Mouse (Mus musculus): ENCODE data around the gene Dock11.

Dock11 gene

DNA sequence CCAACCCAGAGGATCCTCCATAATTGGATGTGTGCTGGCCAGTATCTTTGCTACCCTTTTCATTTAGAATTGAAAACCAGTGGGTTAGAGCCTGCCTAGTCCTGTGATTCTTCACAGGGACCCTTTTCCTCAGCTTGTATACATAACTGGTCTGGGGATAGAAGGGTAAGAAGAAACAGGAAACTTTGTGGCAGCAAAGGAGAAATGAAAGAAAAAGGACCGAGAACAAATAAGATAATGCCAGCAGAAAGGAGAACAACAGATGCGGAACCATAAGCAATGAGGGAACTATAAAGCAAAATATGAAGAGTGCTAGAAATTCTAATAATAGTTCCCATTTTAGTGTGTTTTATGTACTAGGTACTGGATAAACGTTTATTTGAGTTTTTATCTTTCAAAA, 212.7 kb downstream of the Dock11 start:
- DNase-seq (ENCODE audit: extremely low spot score), result no peak

DNA sequence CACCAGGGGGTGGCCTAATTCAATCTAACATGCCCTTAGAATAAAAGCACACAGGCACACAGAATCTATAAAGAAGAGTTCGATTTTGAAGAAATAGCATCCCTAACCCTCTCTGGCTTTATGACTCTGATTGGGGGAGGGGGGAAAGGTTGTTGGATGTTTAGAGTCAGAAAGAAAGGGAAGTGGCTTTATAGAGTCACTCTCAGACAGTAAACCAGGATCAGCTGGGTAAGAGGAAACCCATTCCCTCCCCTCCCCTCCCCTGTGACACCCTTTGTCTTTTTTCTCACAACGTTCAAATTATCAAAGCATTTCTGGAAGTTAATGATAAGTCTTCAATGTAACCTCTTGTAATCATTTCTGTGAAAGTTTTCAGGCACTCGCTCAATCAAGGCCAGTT, 220.0 kb downstream of the Dock11 start:
- DNase-seq (ENCODE audit: extremely low spot score), result no peak

DNA sequence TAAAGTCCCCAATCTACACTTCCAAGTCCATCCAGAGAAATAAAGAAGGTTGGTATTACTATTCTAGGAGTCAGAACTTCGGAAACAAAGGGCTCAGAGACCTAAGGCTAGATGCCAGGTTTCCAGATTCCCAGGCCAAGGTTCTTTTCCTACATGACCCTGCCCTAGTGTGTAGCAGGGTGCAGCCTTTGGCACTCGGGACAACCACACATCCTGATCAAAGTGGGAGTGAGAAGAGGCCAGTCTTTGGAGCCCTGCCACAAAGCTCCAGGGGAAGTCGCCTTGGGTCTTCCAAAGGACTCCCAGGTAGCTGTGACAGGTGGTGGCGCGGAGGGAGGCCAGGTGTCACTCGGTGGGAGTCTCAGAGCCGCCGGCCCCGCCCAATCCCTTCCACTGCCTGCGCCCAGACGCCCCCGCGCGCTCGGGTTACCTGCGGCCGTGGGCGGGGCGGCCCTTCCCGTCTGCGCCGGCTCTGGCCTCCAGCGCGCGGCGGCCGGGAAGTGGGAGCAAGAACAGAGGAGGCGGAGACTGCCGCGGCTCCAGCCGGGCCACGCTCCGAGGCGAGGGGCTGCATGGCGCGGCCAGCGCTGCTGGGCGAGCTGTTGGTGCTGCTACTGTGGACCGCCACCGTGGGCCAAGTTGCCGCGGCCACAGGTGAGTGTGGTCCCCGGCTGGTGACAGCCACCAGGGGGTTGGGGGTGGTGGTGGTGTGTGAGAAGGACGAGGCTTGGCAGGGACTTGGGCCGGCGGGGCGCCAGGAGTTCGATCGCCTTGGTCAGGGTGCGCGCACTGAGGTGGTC, 223.2 kb downstream of the Dock11 start, which contains the start of gene Il13ra1:
Gene Il13ra1, plus strand, starts transcription at position 489 of the 800 bp plus-strand sequence.
- DNase-seq (ENCODE audit: extremely low spot score), result peak; percentile 32

DNA sequence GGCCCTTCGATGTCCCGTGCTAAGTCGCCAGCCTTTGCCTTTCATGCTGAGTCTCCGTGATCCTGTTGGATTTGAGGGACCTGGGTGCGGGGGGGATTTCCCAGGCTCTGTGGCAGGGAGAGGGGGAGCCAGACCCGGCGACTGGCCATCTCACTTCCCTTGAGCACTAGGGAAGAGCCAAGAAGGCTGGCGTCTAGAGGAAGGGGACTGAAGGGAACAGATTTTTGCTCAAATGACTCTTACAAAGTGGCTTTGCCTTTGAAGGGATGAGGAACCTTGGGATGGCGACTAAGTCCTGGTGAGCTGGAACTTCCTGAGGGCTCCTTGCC, 223.8 kb downstream of the Dock11 start:
- DNase-seq (ENCODE audit: extremely low spot score), result no peak

DNA sequence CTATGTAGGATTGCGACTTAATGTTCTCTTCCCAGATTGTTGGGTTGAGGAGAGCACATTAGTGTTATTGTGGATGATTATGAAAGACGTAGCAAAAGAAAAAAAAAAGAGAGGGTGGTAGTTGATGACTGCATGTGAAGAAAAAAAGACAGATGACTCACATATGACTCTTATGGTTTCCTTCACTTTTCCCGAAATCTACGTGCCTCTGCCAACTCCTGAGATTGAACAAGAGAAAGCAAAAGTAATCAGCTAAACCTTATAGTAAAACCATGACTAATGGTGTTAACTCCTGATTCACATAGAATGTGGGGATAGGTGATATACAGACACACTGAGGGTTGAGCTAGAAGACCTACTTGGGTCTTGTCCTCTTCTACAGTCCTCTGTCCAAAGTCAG, 226.5 kb downstream of the Dock11 start:
- DNase-seq (ENCODE audit: extremely low spot score), result no peak

All from embryo, embryonic 9.5 days (tissue).